Mouse (Mus musculus): ENCODE data around the gene Ints3.

DNA sequence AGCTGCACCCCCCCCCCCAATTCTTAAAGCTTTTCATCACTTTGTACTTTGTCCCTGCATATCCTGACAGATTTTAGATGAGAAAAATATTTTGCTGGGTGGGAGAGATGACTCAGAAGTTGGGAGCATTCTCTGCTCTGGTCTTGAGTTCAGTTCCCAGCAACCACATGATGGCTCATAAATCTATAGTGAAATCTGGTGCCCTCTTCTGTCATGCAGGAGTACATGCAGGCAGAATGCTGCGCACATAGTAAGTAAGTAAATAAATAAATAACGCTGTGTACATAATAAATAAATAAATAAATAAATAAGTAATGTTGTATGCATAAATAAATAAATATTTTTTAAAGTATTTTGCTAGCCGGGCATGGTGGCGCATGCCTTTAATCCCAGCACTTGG lies 85.6 kb downstream of the Ints3 start:
- TF ChIP-seq GATA1 (IDR thresholded peaks at IDR 0.05; ENCODE audit: borderline replicate concordance, low read length): no peak
- no peak for TF ChIP-seq FLI1 (IDR thresholded peaks at IDR 0.05; ENCODE audit: low read length)
